Mouse (Mus musculus) myocyte (in vitro differentiated cells): ENCODE results near the gene Zfp740. TPM values are rescaled to one million over a fixed set of nuclear protein-coding genes. Genes with fewer than 3 reads are reported as not detected.

Source experiments
- H3K27me3 ChIP-seq: one replicate; pipeline ENCODE4 v1.6.1; 2011; ENCODE audit not compliant: control insufficient read depth, insufficient read depth, insufficient read length
- H3K36me3 ChIP-seq: one replicate; pipeline ENCODE4 v1.6.1; 2011; ENCODE audit not compliant: control insufficient read depth, insufficient read depth
- H3K4me2 ChIP-seq: one replicate; pipeline ENCODE4 v1.6.1; 2011; ENCODE audit warnings: low read depth, control low read depth
- H3K4me3 ChIP-seq: one replicate; pipeline ENCODE4 v1.5.1; 2011; ENCODE audit warnings: mild to moderate bottlenecking, control low read depth, moderate library complexity
- H3K79me2 ChIP-seq: one replicate; pipeline ENCODE4 v1.6.1; 2011; ENCODE audit not compliant: control insufficient read depth, insufficient read depth
- H3ac ChIP-seq: one replicate; pipeline ENCODE4 v1.6.1; 2011; ENCODE audit not compliant: control insufficient read depth, insufficient read length
- CEBPB ChIP-seq: IDR thresholded peaks from 2 replicates; pipeline ENCODE4 v1.6.1; 2011; ENCODE audit warnings: mild to moderate bottlenecking, moderate library complexity; ENCODE audit not compliant: poor library complexity, insufficient read depth, severe bottlenecking
- E2F4 ChIP-seq: IDR thresholded peaks from one replicate; pipeline ENCODE4 v1.6.1; 2011; ENCODE audit warnings: mild to moderate bottlenecking, control low read depth, moderate library complexity; ENCODE audit not compliant: insufficient read depth
- MAX ChIP-seq: IDR thresholded peaks from one replicate; pipeline ENCODE4 v1.6.1; 2011; ENCODE audit warnings: low read depth, mild to moderate bottlenecking, control low read depth
- MYOD1 ChIP-seq, 3 experiments: IDR thresholded peaks; one replicate each; pipeline ENCODE4 v1.6.1; 2011; ENCODE audit warnings: control low read depth in 2 of 3, low read depth in 2 of 3, mild to moderate bottlenecking in 2 of 3, moderate library complexity in 1 of 3; ENCODE audit not compliant: insufficient read length in 2 of 3, control insufficient read depth in 1 of 3
- MYOG ChIP-seq, 3 experiments: IDR thresholded peaks; one replicate each; pipeline ENCODE4 v1.6.1; 2011; ENCODE audit warnings: control low read depth in 2 of 3, low read depth in 2 of 3, mild to moderate bottlenecking in 2 of 3; ENCODE audit not compliant: insufficient read length in 2 of 3, control insufficient read depth in 1 of 3, insufficient read depth in 1 of 3
- POLR2A ChIP-seq: IDR thresholded peaks from one replicate; pipeline ENCODE4 v1.6.1; 2011; ENCODE audit warnings: low read depth, mild to moderate bottlenecking, control low read depth, moderate library complexity; ENCODE audit not compliant: insufficient read length
- POLR2AphosphoS2 ChIP-seq: IDR thresholded peaks from one replicate; pipeline ENCODE4 v1.6.1; 2011; ENCODE audit warnings: low read depth, control low read depth; ENCODE audit not compliant: insufficient read length
- REST ChIP-seq: IDR thresholded peaks from one replicate; pipeline ENCODE4 v1.6.1; 2011; ENCODE audit warnings: mild to moderate bottlenecking, control low read depth, moderate library complexity; ENCODE audit not compliant: insufficient read depth, insufficient read length
- SRF ChIP-seq: IDR thresholded peaks from one replicate; pipeline ENCODE4 v1.6.1; 2011; ENCODE audit warnings: low read depth; ENCODE audit not compliant: control insufficient read depth, insufficient read length
- TCF12 ChIP-seq: IDR thresholded peaks from one replicate; pipeline ENCODE4 v1.6.1; 2011; ENCODE audit warnings: mild to moderate bottlenecking, control low read depth; ENCODE audit not compliant: poor library complexity, insufficient read depth, severe bottlenecking
- TCF3 ChIP-seq: IDR thresholded peaks from one replicate; pipeline ENCODE4 v1.6.1; 2011; ENCODE audit warnings: low read depth, control low read depth; ENCODE audit not compliant: insufficient read length
- polyA plus RNA-seq: library from polyadenylated mRNA; unstranded; fragments of >200 nt; fragmentation: generic; extraction: Trizol; gene quantifications from one replicate; pipeline ENCODE4 v1.2.1, GENCODE M21; 2012; ENCODE audit warnings: missing spikeins

The Zfp740 gene
- polyA plus RNA-seq, 1 experiment = 42.3 TPM

DNA sequence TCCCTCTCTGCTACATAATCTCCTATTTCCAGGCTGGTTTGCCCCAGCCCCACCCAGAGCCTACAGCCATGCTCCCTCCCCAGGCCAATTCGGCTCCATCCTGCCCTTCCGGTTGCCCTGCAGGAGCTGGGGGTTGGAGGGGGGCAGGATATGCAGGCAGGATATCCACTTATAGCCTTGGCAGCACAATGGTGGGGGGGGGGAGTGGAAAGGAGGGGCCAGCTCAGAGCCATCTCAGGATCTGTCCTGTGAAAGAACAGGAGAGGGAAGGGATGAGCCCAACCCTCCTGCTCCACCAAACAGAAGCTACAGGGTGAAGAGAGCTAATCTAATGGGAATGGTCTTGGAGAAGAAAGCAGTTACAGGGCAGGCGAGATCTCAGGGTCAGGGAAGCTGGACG, 37.6 kb downstream of the Zfp740 start:
- Histone ChIP-seq H3K4me2 (no peak overlapping the region), H3K4me3 (no peak overlapping the region), H3K27me3 (no peaks in the 10 kb centered on the region), H3ac (no peak overlapping the region), H3K36me3 (peaks cover 42% of the 10 kb centered on the region), H3K79me2 (peaks cover 45% of the 10 kb centered on the region)
- TF ChIP-seq MAX = no peak
- no peak for TF ChIP-seq TCF3
- TF ChIP-seq POLR2A = no peak
- TF ChIP-seq TCF12 = no peak
- no peak for TF ChIP-seq REST
- no peak for TF ChIP-seq MYOG (IDR thresholded peaks at IDR 0.05; ENCODE audit: control insufficient read depth in 1 of 3, insufficient read depth in 1 of 3, insufficient read length in 2 of 3, low read depth in 2 of 3)
- TF ChIP-seq CEBPB = no peak
- TF ChIP-seq E2F4 = no peak

- H3K27me3 ChIP-seq = no peaks in the 10 kb centered on the region
- peak overlapping the region; percentile 100 for H3K4me2 ChIP-seq
- H3ac ChIP-seq = no peak overlapping the region
- peaks cover 49% of the 10 kb centered on the region for H3K79me2 ChIP-seq
- no peak for TF ChIP-seq SRF
- TF ChIP-seq TCF12 = no peak
- TF ChIP-seq CEBPB = no peak
- TF ChIP-seq POLR2AphosphoS2 = no peak
- TF ChIP-seq MAX = no peak
- no peak for TF ChIP-seq MYOG (IDR thresholded peaks at IDR 0.05; ENCODE audit: control insufficient read depth in 1 of 3, insufficient read depth in 1 of 3, insufficient read length in 2 of 3, low read depth in 2 of 3)
- no peak for TF ChIP-seq TCF3
- no peak for TF ChIP-seq MYOD1 (IDR thresholded peaks at IDR 0.05; ENCODE audit: control insufficient read depth in 1 of 3, insufficient read length in 2 of 3, low read depth in 2 of 3)
- TF ChIP-seq POLR2A = no peak
- no peak for TF ChIP-seq REST
- no peak for TF ChIP-seq E2F4
- peaks cover 25% of the 10 kb centered on the region for H3K36me3 ChIP-seq
- H3K4me3 ChIP-seq = peak overlapping the region; percentile 77
These were observed 39.6 kb downstream of the Zfp740 start for GRCm38 (mm10) chr15:102242404-102243228.

DNA sequence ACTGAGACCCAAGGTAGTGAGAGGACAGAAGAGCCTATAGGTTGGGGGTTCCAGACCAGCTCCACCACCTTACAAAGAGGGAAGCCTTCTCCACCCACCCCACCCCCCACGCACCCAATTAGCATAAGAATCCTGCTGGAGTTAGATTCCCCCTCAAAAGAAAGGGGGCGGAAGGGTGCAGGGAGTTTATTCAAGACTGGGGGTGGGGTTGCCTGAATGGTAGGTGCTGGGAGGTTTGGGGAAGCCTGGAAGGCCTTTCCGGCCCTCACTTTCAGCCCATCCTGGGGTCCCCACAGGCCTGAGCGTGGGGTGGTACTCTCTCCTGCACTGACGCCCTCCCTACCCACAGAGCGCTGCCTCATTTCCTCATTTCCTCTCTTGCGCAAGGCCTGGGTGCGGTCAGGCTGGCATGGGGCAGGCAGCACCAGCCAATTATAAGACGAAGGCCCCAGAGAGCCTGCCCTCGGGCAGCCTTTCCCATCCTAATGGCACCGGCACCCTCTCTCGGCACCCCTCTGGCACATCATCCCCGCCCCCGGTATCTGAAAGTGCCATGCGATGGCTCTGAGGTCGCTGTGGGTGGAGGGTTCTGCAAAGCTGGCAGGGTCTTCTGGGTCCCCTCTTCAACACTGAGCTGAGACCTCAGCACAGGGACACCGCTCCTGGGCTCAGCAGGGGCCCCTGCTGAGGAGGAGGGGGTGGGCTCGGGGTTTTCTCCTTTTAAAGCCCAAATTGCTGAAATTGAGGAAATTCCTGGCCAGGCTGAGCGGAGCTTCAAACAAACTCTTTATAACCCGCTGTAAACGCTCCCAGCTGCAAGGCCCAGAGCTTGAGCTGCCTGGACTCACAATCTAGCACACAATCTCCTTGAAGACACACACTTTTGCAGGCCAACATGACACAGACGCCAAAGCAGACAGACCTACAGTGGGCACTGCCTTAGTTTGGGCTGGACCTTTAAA, 40.5 kb downstream of the Zfp740 start:
- no peaks in the 10 kb centered on the region for H3K27me3 ChIP-seq
- no peak overlapping the region for H3ac ChIP-seq
- H3K79me2 ChIP-seq = peaks cover 49% of the 10 kb centered on the region
- H3K36me3 ChIP-seq = peaks cover 18% of the 10 kb centered on the region
- peak overlapping the region; percentile 100 for H3K4me2 ChIP-seq
- peak overlapping the region; percentile 77 for H3K4me3 ChIP-seq
- TF ChIP-seq E2F4 (no peak), CEBPB (peak; percentile 100), MYOG (IDR thresholded peaks at IDR 0.05; ENCODE audit: control insufficient read depth in 1 of 3, insufficient read depth in 1 of 3, insufficient read length in 2 of 3, low read depth in 2 of 3) (peak in 1 of 3 experiments; percentile 14), POLR2A (peak; percentile 84), POLR2AphosphoS2 (peak; percentile 90), REST (peak; percentile 1), SRF (no peak)

- TF ChIP-seq MYOD1 (IDR thresholded peaks at IDR 0.05; ENCODE audit: control insufficient read depth in 1 of 3, insufficient read length in 2 of 3, low read depth in 2 of 3) (no peak), MYOG (IDR thresholded peaks at IDR 0.05; ENCODE audit: control insufficient read depth in 1 of 3, insufficient read depth in 1 of 3, insufficient read length in 2 of 3, low read depth in 2 of 3) (no peak), REST (no peak), CEBPB (no peak), TCF12 (no peak), TCF3 (no peak), SRF (no peak), E2F4 (no peak)
- peaks cover 10% of the 10 kb centered on the region for H3K36me3 ChIP-seq
- peak overlapping the region; percentile 19 for H3ac ChIP-seq
- H3K4me3 ChIP-seq = peak overlapping the region; percentile 77
- no peaks in the 10 kb centered on the region for H3K27me3 ChIP-seq
- H3K4me2 ChIP-seq = peak overlapping the region; percentile 100
- peaks cover 49% of the 10 kb centered on the region for H3K79me2 ChIP-seq
These were observed 41.5 kb downstream of the Zfp740 start for GRCm38 (mm10) chr15:102244306-102245191.
